Comparison of ENCODE assay signal across 10 mouse cellular contexts in genomic region chr4:134612070-134612667, GRCm38 (mm10).
A peak's percentile ranks its signal among the peaks of the same experiment; 100 is the strongest.
DNase-seq lines count a peak whose midpoint lies in the region; ATAC-seq lines count a peak whose summit lies in the region.
"Had no signal": no experiment of that assay in that cellular context is flagged by ENCODE, and none has a peak within 500 bp of the region (broad histone marks: within the 10 kb centered on the region; RNA-seq: fewer than 3 reads in every experiment).

No protein-coding gene starts in this region.

- no peaks in the 10 kb centered on the region for H3K9me3 ChIP-seq in forebrain, embryonic 13.5 days (replicated peaks)
- H3K9me3 ChIP-seq in forebrain, embryonic 15.5 days, result no peaks in the 10 kb centered on the region
- H3K9me3 ChIP-seq: lung, embryonic 15.5 days; neural tube, embryonic 15.5 days had no signal

- H3K4me3 ChIP-seq in forebrain, embryonic 13.5 days, result no peak overlapping the region
- H3K4me3 ChIP-seq in forebrain, embryonic 15.5 days, result no peak overlapping the region
- H3K4me3 ChIP-seq: lung, embryonic 15.5 days; neural tube, embryonic 15.5 days had no signal

- DNase-seq in lung, postnatal 10 days, result peak; percentile 32
- no peak for DNase-seq in lung, postnatal 25 days (ENCODE audit: low spot score)
- DNase-seq in heart, postnatal 10 days, result peak; percentile 76
- peak; percentile 53 for DNase-seq in mesoderm, embryonic 11.5 days (ENCODE audit: low read depth, low spot score)
- DNase-seq in frontal cortex, postnatal 14 days (ENCODE audit: low spot score in 2 of 2), result no peak

- H3K9ac ChIP-seq in forebrain, embryonic 13.5 days, result no peak overlapping the region
- H3K9ac ChIP-seq in forebrain, embryonic 15.5 days (replicated peaks), result no peak overlapping the region
- H3K9ac ChIP-seq: lung, embryonic 15.5 days; neural tube, embryonic 15.5 days had no signal

- H3K27ac ChIP-seq in forebrain, embryonic 13.5 days, result no peak overlapping the region
- no peak overlapping the region for H3K27ac ChIP-seq in forebrain, embryonic 15.5 days (replicated peaks)
- H3K27ac ChIP-seq: lung, embryonic 15.5 days; neural tube, embryonic 15.5 days had no signal

- H3K36me3 ChIP-seq in forebrain, embryonic 13.5 days (ENCODE audit: poor library complexity, severe bottlenecking), result no peaks in the 10 kb centered on the region
- no peaks in the 10 kb centered on the region for H3K36me3 ChIP-seq in forebrain, embryonic 15.5 days
- H3K36me3 ChIP-seq: lung, embryonic 15.5 days; neural tube, embryonic 15.5 days had no signal

- ATAC-seq in forebrain, embryonic 13.5 days, result 0 out of 2 replicates have a peak, but pooled peaks have one; percentile 33
- no peak for ATAC-seq in forebrain, embryonic 15.5 days (replicated peaks)
- no peak for ATAC-seq in megakaryocyte-erythroid progenitor cell, adult 5-6 weeks (replicated peaks; ENCODE audit: low FRiP score, low TSS enrichment, poor library complexity, severe bottlenecking)

- H3K27me3 ChIP-seq in forebrain, embryonic 13.5 days, result no peaks in the 10 kb centered on the region
- H3K27me3 ChIP-seq in forebrain, embryonic 15.5 days, result no peaks in the 10 kb centered on the region
- H3K27me3 ChIP-seq: lung, embryonic 15.5 days; neural tube, embryonic 15.5 days had no signal

- 65% methylated on average over 16 of the region's 16 CpGs for WGBS in forebrain, embryonic 13.5 days
- WGBS in forebrain, embryonic 15.5 days, result 69% methylated on average over 16 of the region's 16 CpGs

- H3K4me1 ChIP-seq in forebrain, embryonic 13.5 days, result peaks cover 27% of the 10 kb centered on the region
- peaks cover 20% of the 10 kb centered on the region for H3K4me1 ChIP-seq in forebrain, embryonic 15.5 days

- H3K4me2 ChIP-seq in forebrain, embryonic 13.5 days, result no peak overlapping the region
- H3K4me2 ChIP-seq in forebrain, embryonic 15.5 days (replicated peaks), result no peak overlapping the region
- H3K4me2 ChIP-seq: lung, embryonic 15.5 days; neural tube, embryonic 15.5 days had no signal

- intact Hi-C loops in heart, postnatal 10 days (cut with DNase I), result no loop called here

Comparison
In these comparisons a context has a peak if more than half of its experiments do, and no peak if none do; other contexts are left out.
1. DNase-seq: peak in lung, postnatal 10 days (single experiment), heart, postnatal 10 days (2 of 2) and mesoderm, embryonic 11.5 days (single experiment); none in lung, postnatal 25 days (single experiment) and frontal cortex, postnatal 14 days (0 of 2).